Mouse (Mus musculus) cortical plate, adult 2 months (tissue): Measurements from ENCODE around the gene Syna.

ENCODE experiments used
- CTCF ChIP-seq: fragments of 200-500 bp; IDR thresholded peaks from 2 replicates; pipeline ENCODE4 v1.5.1; 2011; ENCODE audit warnings: mild to moderate bottlenecking, control low read depth, low read length; ENCODE audit not compliant: insufficient read depth; ENCODE audit errors: extremely low read depth
- POLR2A ChIP-seq: fragments of 200-500 bp; IDR thresholded peaks from 2 replicates; pipeline ENCODE4 v1.6.1; 2011; ENCODE audit warnings: mild to moderate bottlenecking, low read length, control low read depth; ENCODE audit not compliant: insufficient read depth; ENCODE audit errors: extremely low read depth

DNA sequence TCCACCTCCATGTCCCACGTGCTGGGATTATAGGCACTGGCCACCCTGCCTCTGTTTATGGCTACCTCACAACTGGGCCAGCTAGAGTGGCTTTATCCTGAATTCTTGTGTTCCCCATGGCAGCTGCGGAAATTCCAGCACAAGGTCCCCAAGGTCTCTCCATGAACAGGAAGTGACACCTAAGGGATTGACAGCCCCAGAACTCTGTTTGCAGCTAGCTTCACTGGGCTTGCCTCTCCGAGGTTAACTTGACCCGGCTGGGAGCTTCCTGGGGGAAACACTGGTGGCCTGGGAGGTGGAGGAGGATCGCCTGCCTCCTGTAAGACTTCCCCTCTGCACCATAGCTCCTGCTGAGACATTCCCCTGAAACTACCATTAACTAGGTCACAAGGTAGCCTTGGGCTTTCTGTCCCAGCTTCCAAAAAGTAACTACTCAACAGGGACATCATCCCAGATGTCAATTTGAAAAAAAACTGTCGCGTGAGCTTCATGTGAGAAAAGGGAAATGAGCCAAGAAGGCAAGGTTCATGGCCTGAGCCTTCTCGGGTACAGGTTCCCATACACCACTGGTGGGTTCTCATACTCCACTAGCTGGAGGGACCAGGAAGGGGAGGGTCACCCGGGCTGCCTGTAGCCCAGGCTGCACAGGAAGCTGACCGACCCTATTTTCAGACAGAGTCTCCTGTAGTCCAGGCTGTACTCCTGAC lies 12.7 kb upstream of the Syna start:
- TF ChIP-seq POLR2A = no peak
- no peak for TF ChIP-seq CTCF
